Mouse (Mus musculus): ENCODE data around the gene Atraid.

DNA sequence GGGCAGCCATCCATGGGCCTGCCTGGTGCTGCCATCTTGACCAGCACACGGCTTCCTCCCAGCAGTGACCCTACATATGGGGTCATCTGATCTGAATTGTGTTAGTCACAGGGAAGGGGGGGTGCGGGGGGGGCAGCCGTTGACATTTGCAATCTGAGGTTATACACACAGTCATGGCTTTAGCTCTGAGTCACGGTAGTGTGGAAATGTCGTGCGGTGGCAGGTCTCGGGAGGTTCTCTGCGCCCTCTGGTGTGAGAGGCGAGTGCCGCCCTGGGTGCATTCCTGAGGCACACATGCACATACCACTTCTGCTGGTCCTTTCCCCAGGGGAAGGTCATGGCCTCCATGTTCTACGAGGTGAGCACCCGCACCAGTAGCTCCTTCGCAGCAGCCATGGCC lies 28.2 kb downstream of the Atraid start:
- TF ChIP-seq POLR2A (IDR thresholded peaks at IDR 0.05; ENCODE audit: low read depth, low read length) = no peak
- TF ChIP-seq ZKSCAN1 (IDR thresholded peaks at IDR 0.05; ENCODE audit: borderline replicate concordance, low read depth, low read length) = no peak
- TF ChIP-seq CTCF (conservative IDR thresholded peaks at IDR 0.05 in 1 of 2, IDR thresholded peaks at IDR 0.05 in 1 of 2; ENCODE audit: low read depth in 2 of 2, low read length in 2 of 2) = no peak
- no peak for TF ChIP-seq HCFC1 (IDR thresholded peaks at IDR 0.05; ENCODE audit: low read depth, low read length)
- TF ChIP-seq POLR2AphosphoS2 (IDR thresholded peaks at IDR 0.05; ENCODE audit: low read depth, low read length) = no peak
- no peak for TF ChIP-seq ZMIZ1 (IDR thresholded peaks at IDR 0.05; ENCODE audit: low read depth, low read length)
